Mouse (Mus musculus): ENCODE results near the gene Gfer. TPM values are rescaled to one million over a fixed set of nuclear protein-coding genes. Genes with fewer than 3 reads are reported as not detected.

The Gfer gene
- polyA plus RNA-seq, 1 experiment from 2014 or later: 55.4 TPM

- H3K9ac ChIP-seq (ENCODE audit: low read length): no peak overlapping the region
- no peak for DNase-seq (ENCODE audit: low spot score)
- peaks cover 2% of the 10 kb centered on the region; the same call in 1 of the 2 replicates for H3K36me3 ChIP-seq (ENCODE audit: control insufficient read depth, insufficient read depth, low read length)
- no peak overlapping the region for H3K4me3 ChIP-seq (ENCODE audit: low read depth, low read length)
- H3K4me2 ChIP-seq (ENCODE audit: low read depth, low read length, severe bottlenecking): no peak overlapping the region
- 97% methylated on average over 3 of the region's 3 CpGs for WGBS
- H3K27me3 ChIP-seq (ENCODE audit: control insufficient read depth, insufficient read depth, low read length): no peaks in the 10 kb centered on the region
- no peak for ATAC-seq (replicated peaks; ENCODE audit: low FRiP score)
- H3K9me3 ChIP-seq (ENCODE audit: control insufficient read depth, low read length): no peaks in the 10 kb centered on the region
- H3K27ac ChIP-seq (ENCODE audit: low read depth, low read length): no peak overlapping the region
- H3K4me1 ChIP-seq (replicated peaks; ENCODE audit: control insufficient read depth, insufficient read depth, low read length): no peaks in the 10 kb centered on the region
These were observed 9.9 kb upstream of the Gfer start for GRCm38 (mm10) chr17:24705821-24706220.

GRCm38 (mm10) chr17:24701251-24701650 lies 5.3 kb upstream of the Gfer start:
- H3K36me3 ChIP-seq (ENCODE audit: control insufficient read depth, insufficient read depth, low read length): peaks cover 9% of the 10 kb centered on the region; the same call in 1 of the 2 replicates
- H3K4me3 ChIP-seq (ENCODE audit: low read depth, low read length): no peak overlapping the region
- no peak overlapping the region for H3K9ac ChIP-seq (ENCODE audit: low read length)
- WGBS: 92% methylated on average over 9 of the region's 9 CpGs
- H3K27ac ChIP-seq (ENCODE audit: low read depth, low read length): no peak overlapping the region
- H3K27me3 ChIP-seq (ENCODE audit: control insufficient read depth, insufficient read depth, low read length): no peaks in the 10 kb centered on the region
- ATAC-seq (replicated peaks; ENCODE audit: low FRiP score) (no peak), DNase-seq (ENCODE audit: low spot score) (no peak)
- peaks cover 6% of the 10 kb centered on the region for H3K4me1 ChIP-seq (replicated peaks; ENCODE audit: control insufficient read depth, insufficient read depth, low read length)
- no peaks in the 10 kb centered on the region for H3K9me3 ChIP-seq (ENCODE audit: control insufficient read depth, low read length)
- H3K4me2 ChIP-seq (ENCODE audit: low read depth, low read length, severe bottlenecking): no peak overlapping the region

- WGBS: 78% methylated on average over 2 of the region's 2 CpGs
- peaks cover 9% of the 10 kb centered on the region; the same call in 1 of the 2 replicates for H3K36me3 ChIP-seq (ENCODE audit: control insufficient read depth, insufficient read depth, low read length)
- no peak for ATAC-seq (replicated peaks; ENCODE audit: low FRiP score)
- no peak overlapping the region for H3K27ac ChIP-seq (ENCODE audit: low read depth, low read length)
- H3K4me3 ChIP-seq (ENCODE audit: low read depth, low read length): no peak overlapping the region
- H3K4me1 ChIP-seq (replicated peaks; ENCODE audit: control insufficient read depth, insufficient read depth, low read length): peaks cover 10% of the 10 kb centered on the region
- no peak for DNase-seq (ENCODE audit: low spot score)
- H3K4me2 ChIP-seq (ENCODE audit: low read depth, low read length, severe bottlenecking): no peak overlapping the region
- H3K9me3 ChIP-seq (ENCODE audit: control insufficient read depth, low read length): no peaks in the 10 kb centered on the region
- no peaks in the 10 kb centered on the region for H3K27me3 ChIP-seq (ENCODE audit: control insufficient read depth, insufficient read depth, low read length)
- no peak overlapping the region for H3K9ac ChIP-seq (ENCODE audit: low read length)
These were observed 3.5 kb upstream of the Gfer start for GRCm38 (mm10) chr17:24699473-24699872.

GRCm38 (mm10) chr17:24698715-24699114 lies 2.8 kb upstream of the Gfer start:
- 71% methylated on average over 9 of the region's 9 CpGs for WGBS
- Histone ChIP-seq H3K9ac (ENCODE audit: low read length) (no peak overlapping the region), H3K9me3 (ENCODE audit: control insufficient read depth, low read length) (no peaks in the 10 kb centered on the region), H3K4me3 (ENCODE audit: low read depth, low read length) (no peak overlapping the region), H3K4me1 (replicated peaks; ENCODE audit: control insufficient read depth, insufficient read depth, low read length) (peaks cover 10% of the 10 kb centered on the region), H3K36me3 (ENCODE audit: control insufficient read depth, insufficient read depth, low read length) (peaks cover 9% of the 10 kb centered on the region; the same call in 1 of the 2 replicates), H3K4me2 (ENCODE audit: low read depth, low read length, severe bottlenecking) (no peak overlapping the region), H3K27me3 (ENCODE audit: control insufficient read depth, insufficient read depth, low read length) (no peaks in the 10 kb centered on the region), H3K27ac (ENCODE audit: low read depth, low read length) (no peak overlapping the region)
- DNase-seq (ENCODE audit: low spot score) (peak; percentile 42), ATAC-seq (replicated peaks; ENCODE audit: low FRiP score) (no peak)

DNA sequence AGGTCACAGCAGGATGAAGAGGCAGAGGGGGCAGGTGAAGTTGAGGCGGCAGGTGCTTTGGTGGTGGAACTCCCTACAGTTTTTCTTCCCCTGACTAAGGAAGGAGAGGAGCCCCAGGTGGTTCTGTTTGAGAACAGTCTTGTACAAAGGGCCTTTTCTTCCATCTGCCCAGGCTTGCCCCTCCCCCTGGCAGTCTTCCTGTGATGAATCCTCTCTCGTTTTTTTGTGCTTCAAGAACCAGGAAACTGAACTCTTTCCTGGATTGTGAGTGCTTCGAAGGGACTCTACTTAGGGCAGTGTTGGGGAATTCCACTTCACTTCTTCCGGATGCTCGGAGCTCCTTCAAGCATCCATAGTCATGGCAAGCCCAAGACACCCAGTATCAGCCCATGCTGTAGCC lies 2.0 kb upstream of the Gfer start:
- H3K4me1 ChIP-seq (replicated peaks; ENCODE audit: control insufficient read depth, insufficient read depth, low read length): peaks cover 10% of the 10 kb centered on the region
- no peak overlapping the region for H3K4me3 ChIP-seq (ENCODE audit: low read depth, low read length)
- H3K9ac ChIP-seq (ENCODE audit: low read length): no peak overlapping the region
- DNase-seq (ENCODE audit: low spot score) (peak; percentile 41), ATAC-seq (replicated peaks; ENCODE audit: low FRiP score) (no peak)
- H3K4me2 ChIP-seq (ENCODE audit: low read depth, low read length, severe bottlenecking): no peak overlapping the region
- H3K36me3 ChIP-seq (ENCODE audit: control insufficient read depth, insufficient read depth, low read length): peaks cover 9% of the 10 kb centered on the region; the same call in 1 of the 2 replicates
- WGBS: 15% methylated on average over 5 of the region's 5 CpGs
- H3K27me3 ChIP-seq (ENCODE audit: control insufficient read depth, insufficient read depth, low read length): no peaks in the 10 kb centered on the region
- H3K27ac ChIP-seq (ENCODE audit: low read depth, low read length): no peak overlapping the region
- H3K9me3 ChIP-seq (ENCODE audit: control insufficient read depth, low read length): no peaks in the 10 kb centered on the region

DNA sequence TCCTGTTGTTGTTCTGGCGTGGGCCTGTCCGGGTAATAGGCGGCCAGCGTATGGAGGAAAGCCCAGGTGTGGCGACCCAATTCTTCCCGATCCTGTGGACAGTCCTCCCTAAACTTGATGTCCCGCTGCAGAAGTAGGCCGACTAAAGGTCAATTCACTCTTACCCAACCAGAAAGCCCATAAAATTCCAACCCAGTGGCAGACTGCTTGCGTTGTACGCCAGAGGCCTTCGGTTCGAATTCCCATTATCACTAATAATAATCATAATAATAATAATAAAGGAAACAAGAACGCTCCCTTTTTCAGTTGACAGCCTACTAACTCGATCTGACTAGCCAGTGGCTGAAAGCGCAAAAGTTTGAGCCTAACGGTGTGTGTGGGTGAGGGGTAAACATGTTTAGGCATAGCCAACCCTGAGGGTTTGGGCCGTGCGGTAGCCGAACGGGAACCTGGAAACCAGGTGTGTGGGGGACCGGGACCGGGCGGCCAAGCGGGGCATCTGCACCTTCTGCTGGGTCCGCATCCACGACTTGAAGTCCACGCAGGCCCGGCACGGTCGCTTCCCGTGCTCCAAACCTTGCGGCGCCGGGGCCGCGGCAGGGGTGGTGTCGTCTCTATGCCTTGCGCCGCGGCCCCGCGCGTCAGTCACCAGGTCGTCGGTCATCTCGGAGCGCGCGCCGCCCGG lies 488 bp downstream of the Gfer start:
- Histone ChIP-seq H3K4me1 (replicated peaks; ENCODE audit: control insufficient read depth, insufficient read depth, low read length) (peaks cover 10% of the 10 kb centered on the region), H3K9ac (ENCODE audit: low read length) (peak overlapping the region; percentile 94), H3K9me3 (ENCODE audit: control insufficient read depth, low read length) (no peaks in the 10 kb centered on the region), H3K4me2 (ENCODE audit: low read depth, low read length, severe bottlenecking) (peak overlapping the region; percentile 70), H3K4me3 (ENCODE audit: low read depth, low read length) (peak overlapping the region; percentile 80), H3K36me3 (ENCODE audit: control insufficient read depth, insufficient read depth, low read length) (peaks cover 3% of the 10 kb centered on the region; the same call in 1 of the 2 replicates), H3K27me3 (ENCODE audit: control insufficient read depth, insufficient read depth, low read length) (peaks cover 6% of the 10 kb centered on the region; the same call in 1 of the 2 replicates), H3K27ac (ENCODE audit: low read depth, low read length) (peak overlapping the region; percentile 71)
- DNase-seq (ENCODE audit: low spot score) (no peak), ATAC-seq (replicated peaks; ENCODE audit: low FRiP score) (peak; percentile 57)
- 6% methylated on average over 51 of the region's 51 CpGs for WGBS

DNA sequence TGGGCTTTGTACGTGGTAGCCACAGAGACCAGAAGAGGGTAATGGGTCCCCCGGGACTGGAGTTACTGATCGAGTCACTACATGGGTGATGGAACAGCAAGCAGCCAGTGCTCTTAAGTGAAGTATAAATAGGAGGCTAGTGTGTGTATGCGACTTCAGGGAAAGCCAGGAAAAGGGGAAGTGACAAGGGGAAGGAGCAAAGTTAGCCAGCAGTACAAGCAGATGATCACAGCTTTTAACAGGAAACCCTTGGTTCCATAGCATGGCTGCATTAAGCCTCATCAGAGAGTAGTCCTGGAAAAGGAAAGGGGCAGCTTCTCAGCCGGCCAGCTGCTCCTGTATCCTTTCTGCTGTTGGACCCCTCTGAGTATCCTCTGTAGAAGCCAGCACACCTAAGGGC lies 3.6 kb downstream of the Gfer start:
- Histone ChIP-seq H3K4me3 (ENCODE audit: low read depth, low read length) (no peak overlapping the region), H3K27ac (ENCODE audit: low read depth, low read length) (no peak overlapping the region), H3K9ac (ENCODE audit: low read length) (no peak overlapping the region), H3K4me1 (replicated peaks; ENCODE audit: control insufficient read depth, insufficient read depth, low read length) (peaks cover 12% of the 10 kb centered on the region; the same call in 1 of the 2 replicates), H3K36me3 (ENCODE audit: control insufficient read depth, insufficient read depth, low read length) (no peaks in the 10 kb centered on the region), H3K27me3 (ENCODE audit: control insufficient read depth, insufficient read depth, low read length) (peaks cover 28% of the 10 kb centered on the region), H3K9me3 (ENCODE audit: control insufficient read depth, low read length) (no peaks in the 10 kb centered on the region), H3K4me2 (ENCODE audit: low read depth, low read length, severe bottlenecking) (no peak overlapping the region)
- DNase-seq (ENCODE audit: low spot score): peak; percentile 24
- 93% methylated on average over 5 of the region's 5 CpGs for WGBS
- ATAC-seq (replicated peaks; ENCODE audit: low FRiP score): no peak

GRCm38 (mm10) chr17:24689251-24690081 lies 6.5 kb downstream of the Gfer start, which contains the start of gene Syngr3:
Gene Syngr3 (minus strand): TSS chr17:24689955.
- ATAC-seq (replicated peaks; ENCODE audit: low FRiP score) (peak; percentile 38; the same call in 1 of the 2 replicates), DNase-seq (ENCODE audit: low spot score) (peak; percentile 71)
- H3K36me3 ChIP-seq (ENCODE audit: control insufficient read depth, insufficient read depth, low read length): no peaks in the 10 kb centered on the region
- H3K4me2 ChIP-seq (ENCODE audit: low read depth, low read length, severe bottlenecking): peak within 1 kb of the TSS; percentile 65
- H3K9me3 ChIP-seq (ENCODE audit: control insufficient read depth, low read length): no peaks in the 10 kb centered on the region
- 0 out of 2 replicates have a peak, but pooled peaks cover 7% of the 10 kb centered on the region for H3K4me1 ChIP-seq (replicated peaks; ENCODE audit: control insufficient read depth, insufficient read depth, low read length)
- 1% methylated on average over 51 of the region's 55 CpGs for WGBS
- H3K27me3 ChIP-seq (ENCODE audit: control insufficient read depth, insufficient read depth, low read length): peaks cover 32% of the 10 kb centered on the region
- H3K9ac ChIP-seq (ENCODE audit: low read length): peak within 1 kb of the TSS; percentile 69
- peak within 1 kb of the TSS; percentile 65 for H3K4me3 ChIP-seq (ENCODE audit: low read depth, low read length)
- H3K27ac ChIP-seq (ENCODE audit: low read depth, low read length): no peak within 1 kb of the TSS

Measured in forebrain, embryonic 11.5 days (tissue).